Mouse (Mus musculus) frontal cortex, postnatal 36 days (tissue): ENCODE results near the gene Cdan1.
"Not testable (repeated sequence)": the region's sequence is repeated elsewhere in the genome, so short reads cannot be mapped to it uniquely, and the experiment has no call there.

Experiments used
- DNase-seq, 2 experiments: peaks; one replicate each; pipeline ENCODE4 v3.0.0; 2022; ENCODE audit warnings: low spot score in 2 of 2

The Cdan1 gene

DNA sequence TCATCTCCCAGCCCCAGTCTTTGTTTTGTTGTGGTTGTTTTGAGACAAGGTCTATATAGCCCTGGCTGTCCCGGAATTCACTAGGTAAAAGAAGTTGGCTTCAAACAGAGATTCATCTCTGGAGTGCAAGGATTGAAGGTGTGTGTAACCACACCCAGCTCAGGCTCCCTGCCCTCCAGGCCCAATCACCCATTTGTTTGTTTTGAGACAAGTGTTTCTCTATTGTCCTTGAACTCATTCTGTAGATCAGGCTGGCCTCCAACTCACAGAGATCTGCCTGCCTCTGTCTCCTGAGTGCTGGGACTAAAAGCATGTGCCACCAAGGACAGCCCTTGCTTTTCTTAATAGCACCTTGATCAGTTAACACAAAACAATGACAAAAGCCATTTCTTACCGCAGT lies 101.9 kb downstream of the Cdan1 start:
- no peak for DNase-seq

DNA sequence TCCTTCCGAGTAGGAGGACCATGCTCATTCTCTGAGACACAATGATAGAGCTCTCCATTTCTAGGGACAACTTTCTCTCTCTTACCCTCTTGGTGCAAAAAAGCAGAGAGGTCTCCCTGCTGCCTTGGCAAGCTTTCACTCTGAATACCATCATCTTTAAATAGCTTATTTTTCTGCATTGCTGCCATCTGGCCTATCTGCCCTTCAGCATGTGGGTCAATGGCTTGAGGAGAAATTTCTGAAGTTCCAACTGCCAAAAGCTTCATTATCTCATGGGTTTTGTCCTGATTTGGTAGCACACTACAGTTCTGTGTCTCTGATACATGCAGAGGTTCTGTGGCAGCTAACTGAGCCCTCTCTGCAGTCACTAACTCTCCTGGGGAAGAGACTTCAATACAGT lies 104.4 kb downstream of the Cdan1 start:
- DNase-seq: no peak

DNA sequence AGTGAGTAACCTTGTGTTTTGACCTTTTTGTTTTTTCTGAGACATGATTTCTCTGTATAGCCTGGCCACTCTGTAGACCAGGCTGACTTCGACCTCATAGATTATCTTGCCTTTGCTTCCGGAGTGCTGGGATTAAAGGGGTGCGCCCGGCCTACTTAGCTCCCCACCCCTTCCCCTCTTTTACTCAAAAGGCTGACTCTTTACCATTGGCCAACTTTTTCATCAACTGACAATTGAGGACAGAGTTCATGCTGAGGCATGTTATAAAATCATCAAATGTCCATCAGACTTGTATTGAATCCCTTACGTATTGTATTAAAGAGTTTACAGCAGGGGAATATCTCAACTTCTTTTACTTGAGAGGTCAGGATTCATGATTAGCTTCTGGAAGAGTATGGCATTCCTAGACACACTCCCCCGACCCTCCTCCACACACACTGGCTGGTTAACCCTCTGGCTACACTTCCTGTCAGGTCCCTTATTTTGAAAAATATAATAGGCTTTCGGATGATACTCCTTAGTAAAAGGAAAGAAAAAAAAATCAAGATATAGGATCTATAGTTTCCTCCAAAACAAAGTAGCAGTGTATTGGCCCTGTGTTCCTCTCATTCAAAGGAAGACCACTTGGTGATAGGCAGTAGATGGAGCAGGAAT lies 117.9 kb downstream of the Cdan1 start:
- no peak for DNase-seq

DNA sequence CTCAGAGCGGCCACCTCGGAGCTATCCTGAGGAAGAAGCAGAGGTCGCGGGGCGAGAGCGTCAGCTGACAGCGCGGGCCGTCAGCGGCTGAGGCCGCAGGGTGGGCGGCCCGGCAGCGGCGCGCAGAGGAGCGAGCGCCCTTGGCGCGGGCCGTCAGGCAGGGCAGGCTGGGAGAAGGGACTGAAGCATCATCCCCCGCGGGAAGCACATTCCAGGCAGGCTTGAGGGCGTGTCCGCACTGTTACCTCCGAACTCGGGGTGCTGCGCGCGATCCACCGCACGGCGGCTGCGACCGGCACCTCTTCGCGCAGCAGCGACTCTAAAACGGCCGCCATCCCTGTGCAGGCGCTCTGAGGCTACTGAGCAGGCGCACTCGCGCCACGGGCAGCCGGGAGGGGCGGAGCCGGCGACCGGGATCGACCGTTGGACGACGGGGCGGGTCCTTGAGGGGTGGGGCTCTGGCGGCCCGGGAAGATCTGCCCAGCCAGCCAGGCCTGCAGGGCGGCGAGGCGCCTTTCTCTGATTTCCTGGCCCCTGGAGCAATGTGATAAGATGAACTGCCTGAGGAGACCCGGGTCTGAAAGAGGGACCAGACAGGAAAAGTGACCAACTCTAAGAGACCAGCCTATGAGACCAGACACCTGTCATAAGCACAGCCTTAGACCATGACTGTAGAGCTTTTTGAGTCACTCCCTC lies 118.6 kb downstream of the Cdan1 start:
- peak; percentile 88 to 91 for DNase-seq

DNA sequence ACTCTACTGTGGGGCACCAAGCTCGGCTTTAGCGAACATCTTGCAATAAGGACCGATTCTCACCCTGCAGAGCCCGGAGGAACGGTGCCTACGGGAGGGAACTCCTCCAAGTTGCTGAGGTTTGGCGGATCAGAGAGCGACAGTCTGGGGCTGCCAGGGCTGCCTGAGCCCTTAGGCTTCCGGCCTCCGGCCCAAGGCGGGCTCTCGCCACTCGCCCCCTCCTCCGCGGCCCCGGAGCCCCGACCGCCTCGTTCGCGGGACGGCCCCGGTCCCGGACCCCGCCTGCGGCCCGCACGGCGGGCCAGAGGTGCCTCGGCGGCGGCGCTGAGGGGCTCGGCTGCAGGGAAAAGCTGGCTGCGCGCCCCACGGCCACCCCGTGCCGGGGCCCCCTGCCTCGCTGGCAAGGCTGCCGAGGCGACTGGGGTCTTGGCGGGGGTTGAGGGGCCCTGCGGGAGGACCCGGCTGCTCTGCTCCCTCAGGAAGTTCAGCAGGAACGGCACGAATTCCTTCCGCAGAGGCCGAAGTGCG lies 119.2 kb downstream of the Cdan1 start:
- peak; percentile 20 to 21 for DNase-seq

DNA sequence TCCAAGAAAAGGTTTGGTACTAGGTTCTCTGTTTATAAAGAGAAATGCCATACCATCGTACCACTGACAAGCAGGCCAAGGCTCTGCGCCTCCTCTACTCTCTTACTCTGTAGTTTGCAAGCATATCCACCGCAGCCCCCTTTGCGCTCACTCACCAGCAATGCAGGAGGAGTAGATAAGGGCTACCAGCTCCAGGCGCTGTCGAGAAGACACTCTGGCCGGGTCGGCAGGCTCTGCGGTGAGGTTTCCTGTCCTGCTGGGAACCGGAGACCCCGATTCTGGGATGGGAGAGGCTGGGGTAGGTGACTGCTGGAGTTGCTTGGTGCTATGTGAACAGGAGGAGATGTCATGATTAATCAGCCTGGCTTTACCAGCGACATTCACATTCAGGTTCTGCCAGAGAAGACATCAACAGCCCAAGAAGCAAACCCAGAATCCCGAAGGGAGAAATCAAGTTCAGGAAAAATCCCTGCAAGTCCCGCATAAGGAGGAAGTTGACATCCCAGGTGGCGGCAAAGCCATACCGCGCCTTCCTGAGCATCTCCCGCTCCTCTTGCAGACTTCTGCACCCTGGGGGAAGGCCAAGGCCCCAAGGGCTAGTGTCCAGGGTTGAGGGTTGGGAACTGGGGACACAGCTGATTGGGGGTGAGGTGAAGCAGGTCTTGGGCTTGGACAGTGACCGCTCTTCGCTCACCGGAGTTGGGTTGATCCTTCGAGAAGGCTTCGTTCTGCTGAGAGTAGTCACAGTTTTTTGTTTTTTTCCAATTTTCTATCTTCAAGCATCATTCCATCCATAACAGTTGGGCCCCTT lies 119.9 kb downstream of the Cdan1 start:
- no peak for DNase-seq

DNA sequence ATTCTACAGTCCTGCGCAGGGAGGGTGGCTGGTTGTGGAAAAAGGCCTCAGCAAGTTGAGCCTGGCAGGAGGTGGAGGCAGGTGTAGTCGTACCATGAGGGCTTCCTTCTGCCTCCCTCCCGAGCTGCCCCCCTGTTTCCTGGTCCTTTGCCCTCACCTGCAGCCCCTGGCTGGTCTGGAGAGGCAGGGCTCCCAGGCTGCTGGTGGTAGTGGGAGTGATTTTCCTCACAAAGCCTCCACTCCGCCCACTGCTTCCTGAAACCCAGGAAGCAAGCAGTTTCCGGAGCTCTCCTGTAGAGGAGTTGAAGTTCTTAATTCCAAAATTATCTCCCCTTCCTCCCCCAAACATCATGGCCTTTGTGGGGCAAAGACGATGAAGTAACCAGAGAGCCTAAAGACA lies 125.8 kb downstream of the Cdan1 start:
- DNase-seq: no peak

DNA sequence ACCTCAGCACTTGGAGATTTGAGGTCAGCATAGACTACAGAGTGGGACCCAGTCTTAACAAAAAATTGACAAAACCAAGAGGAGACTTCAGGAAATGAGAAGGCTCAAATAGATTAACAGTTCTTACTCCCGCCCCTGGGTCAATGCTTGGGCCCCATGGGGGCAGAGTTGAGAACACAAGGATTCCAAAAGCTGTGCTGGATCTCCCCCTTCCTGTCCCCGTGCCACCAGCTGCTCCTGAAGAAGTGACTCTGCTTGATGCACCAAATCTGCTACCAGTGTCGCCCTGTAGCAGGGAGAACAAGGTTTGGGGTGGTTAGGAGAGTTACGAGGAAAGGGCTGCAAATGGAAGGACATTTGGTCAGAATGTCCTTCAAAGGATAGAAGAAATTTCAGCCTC lies 126.3 kb downstream of the Cdan1 start:
- DNase-seq: no peak

DNA sequence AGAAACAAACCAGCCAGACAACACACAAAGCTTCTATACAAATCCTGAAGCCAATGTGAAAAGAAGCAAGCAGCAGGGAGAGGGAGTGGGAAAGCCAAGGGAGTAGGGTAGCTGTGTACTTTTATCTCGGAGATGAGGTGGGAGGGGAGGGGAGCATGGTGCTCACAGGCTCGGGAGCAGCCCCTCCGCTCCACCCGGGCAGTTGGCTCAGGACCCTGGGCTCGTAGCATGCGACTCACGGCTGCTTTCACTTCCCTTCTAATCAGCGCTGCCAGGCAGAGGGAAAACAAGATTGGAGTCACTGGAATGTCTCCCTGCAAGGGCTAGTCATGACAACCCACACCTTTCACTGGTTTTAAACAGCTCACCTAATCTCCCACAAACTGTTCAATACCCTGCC lies 127.4 kb downstream of the Cdan1 start:
- DNase-seq: no peak

DNA sequence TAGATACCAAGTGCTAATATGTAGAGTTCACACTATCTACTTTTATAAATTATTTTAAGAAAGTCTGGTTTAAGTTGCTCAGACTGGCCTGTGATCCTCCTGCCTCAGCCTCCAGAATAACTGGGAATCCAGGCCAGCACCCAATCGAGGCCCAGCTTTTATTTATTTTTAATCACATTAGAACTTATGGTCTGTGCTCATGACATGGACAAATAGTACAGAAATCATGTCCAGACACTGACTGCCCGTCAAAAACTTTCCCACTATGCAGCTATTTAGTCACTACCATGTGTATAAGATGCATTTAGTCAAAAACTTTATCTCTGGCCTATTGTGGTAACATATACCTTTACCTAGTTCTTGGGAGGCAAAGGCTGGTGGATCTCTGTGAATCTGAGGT lies 128.0 kb downstream of the Cdan1 start:
- no peak for DNase-seq

DNA sequence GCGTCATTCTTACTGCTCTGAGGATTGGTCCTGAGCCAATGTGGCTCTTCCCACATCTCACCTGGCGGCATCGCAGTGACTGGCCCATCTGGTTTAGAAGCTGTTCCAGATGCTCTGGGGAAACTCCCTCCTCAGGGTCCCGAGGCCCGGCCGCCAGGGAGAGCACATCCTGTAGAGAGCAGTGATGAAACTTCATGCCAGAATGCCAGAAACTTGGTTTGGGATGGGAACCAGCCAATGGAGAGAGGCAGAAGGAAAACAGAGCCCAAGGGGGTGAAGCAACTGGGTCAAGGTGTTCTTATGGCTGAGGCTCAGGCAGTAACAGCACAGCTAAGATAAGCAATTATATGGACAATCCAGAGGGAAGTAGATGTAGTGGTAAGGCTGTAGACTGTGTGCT lies 129.1 kb downstream of the Cdan1 start:
- DNase-seq: no peak

DNA sequence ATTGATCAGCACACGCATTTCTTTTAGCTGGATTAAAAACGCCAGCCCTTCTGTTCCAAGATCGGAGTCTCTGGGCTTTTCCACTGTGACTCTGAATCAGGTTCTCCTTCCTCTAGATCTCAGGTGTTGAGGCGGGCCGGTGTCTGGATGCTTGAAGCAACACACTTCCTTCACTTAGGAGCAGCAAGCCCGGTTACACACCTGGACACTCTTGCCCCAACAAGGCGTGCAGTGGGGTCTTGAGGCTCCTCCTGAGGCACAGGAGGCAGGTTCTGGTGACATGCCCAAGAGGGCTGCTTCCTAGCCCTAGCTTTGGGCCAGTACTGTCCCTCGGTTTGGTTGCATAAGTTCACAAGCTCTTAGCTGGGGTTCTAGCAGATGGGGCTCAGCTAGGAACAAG lies 131.4 kb downstream of the Cdan1 start:
- no peak for DNase-seq

DNA sequence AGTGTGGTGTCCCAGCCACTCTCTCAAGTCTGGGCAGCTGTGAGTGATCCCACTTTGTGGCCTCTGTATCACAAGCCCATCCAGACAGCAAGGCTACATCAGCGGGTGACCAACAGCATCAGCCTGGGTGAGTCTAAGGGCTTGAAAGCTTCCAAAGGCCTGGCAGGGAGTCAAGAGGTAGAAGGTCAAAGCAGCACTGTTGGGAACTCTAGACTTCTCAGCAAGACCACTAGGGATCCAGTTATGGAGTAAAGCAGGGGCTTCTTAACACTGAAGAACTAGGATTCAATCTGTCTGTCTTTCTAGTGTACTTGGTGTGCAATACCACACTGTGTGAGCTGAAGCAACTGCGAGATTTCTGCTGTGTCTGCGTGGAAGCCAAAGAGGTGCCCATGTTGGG lies 136.5 kb downstream of the Cdan1 start:
- DNase-seq: no peak

DNA sequence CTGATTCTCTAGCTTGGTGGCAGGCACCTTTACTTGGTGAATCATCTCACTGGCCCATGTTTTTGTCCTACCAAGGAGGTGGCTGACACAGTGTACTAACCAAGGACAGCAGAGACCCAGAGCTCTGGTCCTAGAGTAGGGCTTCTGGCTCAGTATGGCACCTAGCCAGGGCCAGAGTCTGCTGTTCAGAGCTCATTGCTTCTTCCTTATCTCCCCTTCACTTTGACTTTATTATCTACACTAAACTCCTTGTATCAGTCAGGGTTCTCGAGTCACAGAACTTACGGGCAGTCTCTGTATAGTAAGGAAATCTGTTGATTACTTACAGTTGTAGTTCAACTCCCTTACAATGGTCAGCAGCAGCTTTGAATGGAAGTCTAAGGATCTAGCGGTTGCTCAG lies 139.0 kb downstream of the Cdan1 start:
- no peak for DNase-seq

DNA sequence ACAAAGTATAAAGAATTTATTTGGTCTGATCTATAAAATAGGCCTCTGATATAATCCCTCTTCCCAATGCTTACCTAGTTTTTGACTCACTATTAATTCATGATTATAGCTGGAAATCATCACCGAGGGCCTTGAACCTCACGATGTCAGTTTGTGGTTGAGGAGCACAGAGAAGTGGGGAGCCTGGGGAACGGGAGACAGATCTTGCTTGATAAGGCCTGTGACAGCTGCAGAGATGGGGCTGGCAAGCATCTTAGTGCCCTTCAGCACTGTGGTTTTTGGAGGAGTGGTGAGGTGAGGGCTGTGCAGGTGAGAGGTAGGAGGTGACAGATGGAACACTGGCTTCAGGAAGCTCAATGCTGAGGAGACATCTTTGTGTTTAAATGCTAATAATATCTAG lies 139.8 kb downstream of the Cdan1 start:
- DNase-seq: no peak

DNA sequence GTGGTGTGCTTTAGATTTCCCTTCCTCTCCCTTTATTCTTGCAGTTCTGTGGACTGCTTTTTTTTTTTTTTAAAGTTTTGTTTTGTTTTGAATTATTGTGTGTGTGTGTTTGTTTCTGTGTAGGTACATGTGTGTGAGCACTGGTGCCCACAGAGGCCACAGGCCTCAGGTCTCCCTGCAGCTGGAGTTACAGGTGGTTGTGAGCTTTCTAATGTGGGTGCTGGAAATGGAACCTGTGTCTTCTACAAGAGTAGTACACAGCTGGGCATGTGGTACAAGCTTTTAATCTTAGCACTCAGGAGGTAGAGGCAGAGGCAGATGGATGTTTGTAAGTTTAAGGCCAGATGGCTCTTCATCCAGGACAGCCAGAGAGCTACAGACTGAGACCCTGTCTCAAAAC lies 142.9 kb downstream of the Cdan1 start:
- DNase-seq: no peak

DNA sequence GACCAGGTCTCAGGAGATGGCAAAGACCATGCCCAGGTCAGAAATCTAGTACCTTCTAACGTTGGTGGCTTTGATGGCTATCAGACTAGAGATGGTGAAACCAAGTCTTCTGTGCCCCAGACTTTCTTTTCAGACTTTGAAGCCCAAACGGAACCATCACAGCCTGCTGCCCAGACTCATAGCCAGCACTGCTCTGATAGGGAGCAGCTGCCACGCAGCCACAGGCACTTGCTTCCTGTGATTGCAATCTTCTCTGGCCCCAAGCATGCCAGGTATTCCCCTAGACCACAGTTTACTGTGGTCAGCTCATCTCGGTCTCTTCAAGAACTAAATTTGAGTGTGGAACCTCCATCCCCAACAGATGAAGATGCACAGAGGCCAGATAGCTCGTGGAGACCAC lies 147.3 kb downstream of the Cdan1 start:
- DNase-seq: no peak

DNA sequence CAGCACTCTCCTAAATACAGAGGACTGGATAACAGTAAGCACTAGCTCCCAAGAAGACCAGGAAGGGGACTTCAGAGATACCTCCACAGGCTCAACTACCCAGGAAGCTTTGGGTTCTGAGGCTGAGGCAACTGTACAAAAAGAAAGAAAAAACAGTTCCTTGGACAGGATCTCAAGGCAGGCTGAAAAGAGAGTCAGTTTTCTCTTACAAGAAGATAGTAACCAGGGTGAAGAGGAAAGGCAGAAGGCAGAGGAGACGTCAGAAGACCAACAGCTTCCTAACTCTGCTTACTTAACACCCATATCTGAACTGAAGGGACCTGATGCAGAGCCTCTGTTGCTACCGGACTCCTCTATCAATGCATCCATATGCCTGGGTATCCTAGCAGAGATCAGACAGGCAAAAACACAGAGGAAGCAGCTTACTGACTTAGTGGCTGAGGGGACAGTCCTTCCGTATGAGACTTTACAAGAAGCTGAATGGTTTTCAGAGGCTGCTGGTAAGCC lies 149.5 kb downstream of the Cdan1 start:
- no peak for DNase-seq

DNA sequence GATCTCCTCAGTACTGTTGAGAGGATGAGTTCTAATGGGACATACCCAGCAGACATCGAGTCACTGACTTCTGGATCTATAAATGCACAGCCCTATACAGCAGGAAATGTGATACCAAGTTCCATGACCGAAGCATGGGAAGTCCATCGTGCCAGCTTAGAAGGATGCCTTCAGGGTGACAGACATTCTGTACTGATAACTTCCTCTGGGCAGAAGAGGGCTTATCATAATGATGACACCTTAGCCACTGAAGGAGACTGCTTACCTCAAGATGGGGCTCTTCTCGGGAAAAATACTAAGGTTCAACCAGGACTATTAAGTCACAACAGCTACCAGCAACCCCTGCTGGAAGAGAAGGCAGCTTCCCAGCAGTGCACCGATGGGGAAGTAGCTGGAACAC lies 152.2 kb downstream of the Cdan1 start:
- DNase-seq: no peak

DNA sequence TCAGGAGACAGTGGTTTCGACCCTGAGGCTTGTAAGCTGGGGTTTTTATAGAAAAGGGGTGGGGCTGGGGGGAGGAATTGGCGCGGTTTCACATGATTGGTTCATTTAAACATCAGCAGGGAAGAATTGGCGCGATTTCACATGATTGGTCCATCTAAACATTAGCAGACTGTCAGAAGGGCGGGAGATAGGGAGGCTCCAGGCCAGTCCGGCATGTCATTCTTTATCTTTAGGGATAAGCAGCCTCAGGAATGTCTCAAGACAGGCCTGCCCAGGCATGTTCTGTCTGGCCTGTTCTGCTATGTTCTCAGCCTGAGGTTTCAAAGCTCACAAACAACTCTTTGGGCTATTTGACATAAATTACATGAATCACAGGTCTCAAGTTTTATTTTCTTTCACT lies 168.8 kb downstream of the Cdan1 start:
- not testable (repeated sequence) for DNase-seq

DNA sequence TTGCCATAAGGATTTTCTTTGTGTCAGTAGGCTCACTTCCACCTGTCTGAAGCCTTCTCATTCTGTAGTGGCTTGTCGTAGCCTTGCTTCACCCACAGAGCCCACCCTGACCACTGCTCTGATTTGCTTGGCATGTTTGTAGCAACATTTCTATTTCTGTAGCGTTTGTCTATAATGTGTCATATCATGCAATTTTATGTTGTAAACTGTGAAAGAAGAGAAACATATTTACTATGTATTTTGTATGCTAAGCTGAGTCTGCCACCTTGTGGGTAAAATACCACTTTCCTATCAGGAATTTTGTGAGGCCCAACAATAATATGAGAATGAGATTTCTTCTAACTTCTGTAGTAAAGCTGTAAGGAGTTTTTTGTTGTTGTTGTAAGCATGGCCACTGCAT lies 179.7 kb downstream of the Cdan1 start:
- DNase-seq: peak in 1 of 2 experiments; percentile 10

DNA sequence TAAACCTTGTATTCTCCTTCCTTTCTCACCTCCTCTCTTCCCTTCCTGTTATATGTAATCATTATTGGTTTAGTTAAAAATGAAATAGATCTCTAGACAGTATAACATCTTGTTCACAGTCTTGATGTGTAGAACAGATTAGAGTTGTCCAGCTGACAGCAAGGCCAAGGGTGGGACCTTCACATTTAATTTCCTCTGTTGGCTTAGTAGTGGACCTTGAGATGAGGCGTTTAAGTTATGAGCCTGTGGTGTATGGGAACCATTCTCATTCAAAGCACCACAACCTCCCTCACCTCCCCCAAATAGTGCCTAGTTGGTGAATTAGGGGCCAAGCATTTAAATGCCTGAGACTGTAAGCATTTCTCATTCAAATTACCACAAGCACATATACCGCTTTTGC lies 182.5 kb downstream of the Cdan1 start:
- DNase-seq: no peak
